Mouse (Mus musculus) liver, adult 2 months (tissue): ENCODE results near the gene Tmem268.

Source experiments
- CTCF ChIP-seq: fragments of 200-500 bp; IDR thresholded peaks from 2 replicates; pipeline ENCODE4 v1.5.1; 2011; ENCODE audit warnings: low read depth, low read length, control low read depth
- POLR2A ChIP-seq: fragments of 200-500 bp; IDR thresholded peaks from 2 replicates; pipeline ENCODE4 v1.6.1; 2011; ENCODE audit warnings: low read length, control low read depth; ENCODE audit not compliant: insufficient read depth; ENCODE audit errors: extremely low read depth

- TF ChIP-seq POLR2A (no peak), CTCF (no peak)
Measured at GRCm38 (mm10) chr4:63554616-63555015, 4.0 kb upstream of the Tmem268 start.
